Mouse (Mus musculus): ENCODE measurements at regions not wholly inside any gene's neighbourhood (a gene's known extent, or its start where the extent isn't known, plus 50 kb on each side); places are given as distances from the start of the nearest gene placed in this dataset.

GRCm38 (mm10) chr5:119530009-119530408 lies 140.5 kb upstream of the Tbx3 start:
- DNase-seq: no peak

- no peak for DNase-seq
Observed at GRCm38 (mm10) chr5:119534946-119535345, 135.5 kb upstream of the Tbx3 start.

- DNase-seq: no peak
Observed at GRCm38 (mm10) chr5:119542836-119543235, 127.6 kb upstream of the Tbx3 start.

GRCm38 (mm10) chr5:119543716-119544115 lies 126.8 kb upstream of the Tbx3 start:
- no peak for DNase-seq

- no peak for DNase-seq
Observed at GRCm38 (mm10) chr5:119544681-119545080, 125.8 kb upstream of the Tbx3 start.

- DNase-seq: no peak
Observed at GRCm38 (mm10) chr5:119547070-119547469, 123.4 kb upstream of the Tbx3 start.

- DNase-seq: no peak
Observed at GRCm38 (mm10) chr5:119550916-119551315, 119.6 kb upstream of the Tbx3 start.

GRCm38 (mm10) chr5:119553469-119553868 lies 117.0 kb upstream of the Tbx3 start:
- no peak for DNase-seq

- no peak for DNase-seq
Observed at GRCm38 (mm10) chr5:119557071-119557470, 113.4 kb upstream of the Tbx3 start.

GRCm38 (mm10) chr5:119559696-119560095 lies 110.8 kb upstream of the Tbx3 start:
- no peak for DNase-seq

- DNase-seq: no peak
Observed at GRCm38 (mm10) chr5:119560392-119560791, 110.1 kb upstream of the Tbx3 start.

GRCm38 (mm10) chr5:119561531-119561930 lies 108.9 kb upstream of the Tbx3 start:
- DNase-seq: no peak

- no peak for DNase-seq
Observed at GRCm38 (mm10) chr5:119563510-119564351, 106.7 kb upstream of the Tbx3 start.

- no peak for DNase-seq
Observed at GRCm38 (mm10) chr5:119567639-119568038, 102.8 kb upstream of the Tbx3 start.

- DNase-seq: no peak
Observed at GRCm38 (mm10) chr5:119570054-119570453, 100.4 kb upstream of the Tbx3 start.

GRCm38 (mm10) chr5:119571644-119572043 lies 98.8 kb upstream of the Tbx3 start:
- DNase-seq: no peak

GRCm38 (mm10) chr5:119575124-119575523 lies 95.3 kb upstream of the Tbx3 start:
- no peak for DNase-seq

GRCm38 (mm10) chr5:119579288-119579687 lies 91.2 kb upstream of the Tbx3 start:
- DNase-seq: no peak

GRCm38 (mm10) chr5:119579806-119580205 lies 90.7 kb upstream of the Tbx3 start:
- no peak for DNase-seq

- no peak for DNase-seq
Observed at GRCm38 (mm10) chr5:119580395-119580794, 90.1 kb upstream of the Tbx3 start.

- DNase-seq: no peak
Observed at GRCm38 (mm10) chr5:119580798-119581197, 89.7 kb upstream of the Tbx3 start.

GRCm38 (mm10) chr5:119584389-119584788 lies 86.1 kb upstream of the Tbx3 start:
- no peak for DNase-seq

- no peak for DNase-seq
Observed at GRCm38 (mm10) chr5:119584914-119585313, 85.6 kb upstream of the Tbx3 start.

- no peak for DNase-seq
Observed at GRCm38 (mm10) chr5:119586391-119587058, 83.9 kb upstream of the Tbx3 start.

Data from thymus, postnatal 4 days (tissue).